Mouse (Mus musculus) spleen, postnatal 36 days (tissue): ENCODE measurements at regions not wholly inside any gene's neighbourhood (a gene's known extent, or its start where the extent isn't known, plus 50 kb on each side); places are given as distances from the start of the nearest gene placed in this dataset.

ENCODE experiments used
- DNase-seq, 2 experiments: peaks; one replicate each; pipeline ENCODE4 v3.0.0; 2022; ENCODE audit warnings: low spot score in 2 of 2, mixed read lengths in 1 of 2

DNA sequence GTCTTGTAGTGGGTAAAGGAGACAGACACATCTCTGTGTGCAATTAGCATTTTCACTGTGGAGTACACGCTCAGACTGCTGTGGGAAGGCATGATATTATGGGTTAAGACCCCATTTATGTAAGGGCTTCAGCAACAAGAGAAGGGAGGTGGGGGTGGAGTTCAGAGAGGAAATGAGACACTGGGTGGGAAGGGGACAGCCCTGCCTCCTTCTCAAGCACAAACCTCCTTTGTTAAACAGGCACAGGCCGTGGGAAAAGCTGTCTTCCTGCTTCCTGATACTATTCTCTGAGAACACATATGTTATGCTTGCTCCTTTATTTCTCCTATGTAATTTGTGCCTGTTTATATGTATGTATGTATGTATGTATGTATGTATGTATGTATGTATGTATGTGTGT, 237.4 kb upstream of the Cxcr4 start:
- no peak for DNase-seq

GRCm38 (mm10) chr1:128826419-128826818, 234.3 kb upstream of the Cxcr4 start:
- no peak for DNase-seq

DNA sequence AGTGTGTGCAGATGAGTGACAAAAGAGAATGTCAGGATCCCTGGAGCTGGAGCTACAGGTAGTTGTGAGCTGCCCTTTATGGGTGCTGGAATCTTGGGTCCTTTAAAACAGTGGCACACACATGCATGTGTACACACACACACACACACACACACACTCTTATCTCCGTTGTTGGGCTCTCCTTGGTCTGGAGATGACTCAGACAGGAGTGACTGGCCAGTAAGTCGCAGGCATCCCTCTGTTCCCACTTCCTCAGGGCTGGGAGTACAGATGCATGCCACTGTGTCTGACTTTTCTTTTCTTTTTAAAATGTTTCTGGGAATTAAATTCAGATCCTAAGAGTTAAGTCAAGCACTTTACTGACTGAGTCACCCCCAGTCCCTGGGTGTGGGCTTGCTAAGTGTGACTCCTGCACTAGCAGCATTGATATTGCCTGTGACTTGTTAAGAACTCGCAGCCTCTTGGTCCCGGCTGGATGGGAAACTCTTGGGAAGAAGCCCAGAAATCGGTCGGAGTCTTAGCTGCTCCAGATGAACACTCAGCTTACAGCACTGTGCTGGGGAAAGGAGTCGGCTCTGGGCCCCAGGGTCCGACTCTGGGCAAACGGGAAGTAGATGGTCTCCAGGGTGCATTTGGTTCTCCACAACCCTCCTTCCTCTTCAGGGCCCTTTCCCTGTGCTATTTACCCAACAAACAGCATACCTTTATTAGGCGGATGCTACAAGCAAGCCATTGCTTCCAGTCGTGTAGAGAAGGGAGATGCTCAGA, 233.0 kb upstream of the Cxcr4 start:
- no peak for DNase-seq

DNA sequence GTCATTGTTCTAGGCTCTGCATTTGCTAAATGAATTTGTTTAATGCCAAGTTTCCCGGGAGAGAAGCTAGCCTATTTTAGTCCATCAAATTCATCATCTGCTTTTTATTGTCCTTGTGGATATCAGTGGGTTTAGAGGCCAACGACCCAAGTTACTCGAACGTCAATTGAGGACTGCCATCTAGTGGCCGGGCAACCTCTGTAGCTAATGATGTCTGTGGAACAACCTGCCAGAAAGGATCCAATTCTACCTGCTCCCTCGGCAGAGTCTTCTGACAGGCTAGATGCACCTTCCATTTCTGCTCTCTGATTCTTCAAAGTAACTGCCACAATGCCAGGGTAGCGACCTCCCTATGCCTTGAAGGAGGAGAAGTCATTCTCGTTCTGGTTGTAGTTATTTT, 232.1 kb upstream of the Cxcr4 start:
- peak; percentile 72 to 75 for DNase-seq

- no peak for DNase-seq
Observed at GRCm38 (mm10) chr1:128821991-128822390, 229.9 kb upstream of the Cxcr4 start.

GRCm38 (mm10) chr1:128820527-128820926, 228.4 kb upstream of the Cxcr4 start:
- DNase-seq = no peak

DNA sequence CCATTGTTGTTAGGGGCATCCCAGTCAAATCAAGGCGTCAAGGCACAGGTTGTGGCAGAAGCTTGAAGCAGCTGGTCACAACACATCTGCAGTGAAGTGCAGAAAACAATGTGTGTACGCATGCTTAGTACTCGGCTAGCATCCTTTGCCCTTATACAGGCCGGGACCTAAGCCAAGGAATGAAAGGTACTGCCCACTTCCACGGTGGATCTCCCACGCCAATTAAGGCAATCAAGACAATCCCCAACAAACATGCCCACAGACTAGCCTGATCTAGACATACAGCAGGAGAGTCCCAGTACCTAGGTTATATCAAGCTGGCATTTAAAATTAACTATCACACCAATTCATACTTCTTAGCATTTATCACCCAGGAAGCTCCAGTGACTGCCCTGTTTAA, 227.5 kb upstream of the Cxcr4 start:
- no peak for DNase-seq

DNA sequence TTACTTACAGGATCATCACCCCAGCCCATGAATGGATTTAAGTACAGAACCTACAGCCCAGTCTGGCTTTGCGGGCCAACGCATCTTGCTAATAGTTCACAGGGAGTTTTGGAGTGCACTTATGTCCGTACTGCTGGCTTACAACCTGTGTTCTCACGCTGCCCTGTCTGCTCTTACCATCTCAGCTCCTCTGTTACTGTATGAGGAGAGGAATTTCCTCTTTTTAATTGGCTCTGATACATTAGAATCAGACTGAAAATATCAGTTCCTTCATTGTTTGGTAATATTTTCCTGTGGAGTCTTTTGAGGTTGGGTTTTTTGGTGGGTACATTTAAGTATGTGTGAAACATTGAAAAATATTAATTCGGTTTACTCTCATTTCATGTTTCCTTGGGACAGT, 221.3 kb upstream of the Cxcr4 start:
- DNase-seq = no peak

- no peak for DNase-seq
Observed at GRCm38 (mm10) chr1:128810860-128811259, 218.8 kb upstream of the Cxcr4 start.

DNA sequence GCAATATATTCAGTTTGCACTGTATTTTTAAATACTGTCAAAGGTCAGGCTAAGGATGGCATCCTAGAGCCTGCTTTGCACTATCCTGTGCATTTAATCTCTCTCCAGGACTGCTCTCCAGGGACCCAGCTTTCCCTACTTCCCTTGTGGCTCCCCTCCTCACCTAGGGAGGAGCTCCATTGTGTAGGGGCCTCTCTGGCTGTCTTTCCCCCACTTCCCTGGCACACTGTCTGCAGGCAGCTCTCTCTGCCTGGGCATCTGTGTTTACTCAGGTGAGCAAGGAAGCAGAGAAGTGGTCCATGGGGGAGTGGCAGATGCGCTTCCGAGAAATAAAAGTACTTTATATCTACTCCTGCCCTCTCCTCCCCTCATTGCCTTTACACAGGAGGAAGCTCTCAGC, 218.0 kb upstream of the Cxcr4 start:
- DNase-seq = no peak

DNA sequence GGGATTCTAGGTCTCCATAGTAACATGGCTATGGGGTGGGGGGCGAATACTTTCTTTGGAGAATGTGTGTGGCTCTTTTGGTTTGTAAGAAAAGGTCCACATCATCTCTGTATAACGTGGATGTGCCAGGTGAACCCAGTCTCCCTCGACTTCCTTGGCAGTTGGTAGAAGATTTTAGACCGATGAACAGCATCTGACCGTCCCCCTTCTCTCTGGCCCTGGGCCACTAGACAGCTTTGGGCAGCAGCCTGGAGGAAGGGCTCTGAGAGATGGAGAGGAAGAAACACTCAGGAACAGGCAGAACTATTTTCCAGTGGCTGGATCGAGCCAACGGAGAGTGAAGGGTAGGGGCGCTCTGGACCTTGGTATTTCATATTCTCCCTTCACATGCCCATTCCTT, 217.5 kb upstream of the Cxcr4 start:
- no peak for DNase-seq

DNA sequence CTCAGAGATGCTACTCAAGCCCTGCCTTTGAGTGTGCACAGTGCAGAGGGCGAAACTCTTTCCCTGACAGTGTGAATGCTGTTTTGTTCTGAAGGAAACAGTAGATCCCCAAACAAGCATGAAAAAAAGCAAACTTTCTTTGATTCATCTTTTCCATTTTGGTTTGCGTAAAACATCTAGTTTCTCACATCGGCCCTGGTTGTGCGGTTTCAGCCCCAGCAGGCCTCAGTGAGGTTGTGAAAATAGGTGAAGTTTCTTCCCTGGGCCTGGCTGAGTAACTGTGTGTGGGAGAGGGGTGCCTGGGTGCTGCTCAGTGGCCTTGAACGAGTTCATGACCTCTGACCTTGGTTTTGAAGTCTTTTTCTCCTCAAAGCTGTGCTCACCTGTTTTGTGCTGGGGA, 216.5 kb upstream of the Cxcr4 start:
- DNase-seq = no peak

DNA sequence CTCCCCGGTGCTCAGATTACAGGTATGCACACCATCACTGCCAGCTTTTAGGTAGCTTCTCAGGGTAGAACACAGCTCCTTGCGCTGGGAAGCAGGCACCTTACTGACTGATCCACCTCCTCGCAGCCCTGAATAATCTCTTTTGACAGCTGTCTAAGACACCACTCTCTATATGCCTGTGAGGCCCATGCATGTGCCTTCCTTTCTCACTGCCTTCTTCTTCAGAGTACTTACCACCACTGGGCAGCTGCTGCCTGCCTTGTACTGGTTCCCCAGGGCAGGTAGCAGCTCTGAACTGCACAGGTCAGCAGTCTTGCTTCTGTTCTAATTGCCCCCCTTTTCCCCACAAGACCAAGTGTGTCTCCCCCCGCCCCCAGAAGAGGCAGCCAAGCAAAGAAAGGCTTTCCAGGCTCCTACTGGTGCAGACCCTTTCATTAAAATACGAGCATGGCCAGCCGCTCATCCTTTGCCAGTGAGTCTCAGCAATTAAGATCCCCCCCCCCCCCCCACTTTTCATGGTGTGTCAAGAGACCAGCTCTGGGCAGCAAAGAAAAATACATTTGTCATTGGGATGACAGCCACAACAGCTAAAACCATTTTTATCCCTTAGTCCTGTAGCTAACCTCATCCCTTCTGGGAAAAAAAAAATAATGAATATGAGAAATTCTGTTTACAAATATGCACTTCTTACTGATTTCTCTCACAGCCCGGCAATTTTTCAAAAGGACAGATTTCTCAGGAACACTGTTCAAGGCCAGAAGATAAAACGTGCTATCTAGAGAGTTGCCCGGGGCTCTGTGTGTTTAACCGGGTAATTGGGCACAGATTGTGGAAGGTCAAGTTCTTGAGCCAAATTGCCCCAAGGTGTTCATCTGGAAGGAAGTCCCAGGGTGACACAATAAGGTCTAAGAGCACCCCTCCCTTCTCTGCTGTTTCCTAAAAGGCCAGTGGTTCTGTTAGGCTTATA, 213.9 kb upstream of the Cxcr4 start:
- DNase-seq = no peak

- DNase-seq = no peak
Observed at GRCm38 (mm10) chr1:128803433-128804060, 211.5 kb upstream of the Cxcr4 start.

DNA sequence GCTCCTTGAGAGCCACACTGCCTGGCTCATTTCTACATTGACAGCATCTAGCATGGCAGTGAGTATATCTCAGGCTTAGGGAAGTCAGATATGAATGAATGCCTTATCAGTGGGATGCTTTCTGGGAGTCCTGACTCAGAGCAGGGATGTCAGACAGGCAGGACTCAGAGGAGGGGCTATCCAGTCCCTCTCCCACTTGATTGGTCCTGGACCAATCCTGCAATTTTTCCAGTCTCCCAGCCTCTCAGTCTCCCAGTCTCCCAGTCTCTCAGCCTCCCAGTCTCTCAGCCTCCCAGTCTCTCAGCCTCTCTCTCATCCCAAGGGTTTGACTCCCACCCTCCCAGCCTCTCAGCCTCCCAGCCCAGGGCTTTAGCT, 211.0 kb upstream of the Cxcr4 start:
- DNase-seq = no peak

- no peak for DNase-seq
Observed at GRCm38 (mm10) chr1:128798721-128799120, 206.6 kb upstream of the Cxcr4 start.

- DNase-seq = no peak
Observed at GRCm38 (mm10) chr1:128795654-128796053, 203.6 kb upstream of the Cxcr4 start.

- DNase-seq = peak; percentile 32 to 43
Observed at GRCm38 (mm10) chr1:128790881-128791280, 198.8 kb upstream of the Cxcr4 start.

- no peak for DNase-seq
Observed at GRCm38 (mm10) chr1:128789567-128790335, 197.7 kb upstream of the Cxcr4 start.

GRCm38 (mm10) chr1:128788227-128788626, 196.1 kb upstream of the Cxcr4 start:
- DNase-seq = no peak

GRCm38 (mm10) chr1:128786941-128787569, 195.0 kb upstream of the Cxcr4 start:
- peak; percentile 44 to 57 for DNase-seq
